Mouse (Mus musculus): Measurements from ENCODE around the gene Glyr1. TPM values are rescaled to one million over a fixed set of nuclear protein-coding genes. Genes with fewer than 3 reads are reported as not detected.

The Glyr1 gene
- 120 and 123 TPM in 2 replicates for polyA plus RNA-seq (2014; fragmentation: Nextera tagmentation; extraction: Ambion mirVana)

GRCm38 (mm10) chr16:5049774-5050234 lies at the start of gene Glyr1, which contains the start of gene Ubn1:
Gene Glyr1 (minus strand): TSS chr16:5049863.
Gene Ubn1 (plus strand): TSS chr16:5050057.
- no peaks in the 10 kb centered on the region for H3K27me3 ChIP-seq (replicated peaks; ENCODE audit: control insufficient read depth, insufficient read depth, low read length)
- DNase-seq (ENCODE audit: low spot score) (peak; percentile 100), ATAC-seq (peak; percentile 100)
- no peaks in the 10 kb centered on the region for H3K9me3 ChIP-seq (replicated peaks; ENCODE audit: control insufficient read depth, low read length)
- H3K36me3 ChIP-seq (ENCODE audit: control insufficient read depth, insufficient read depth, low read length): peaks cover 39% of the 10 kb centered on the region
- H3K4me3 ChIP-seq (ENCODE audit: low read depth, low read length): peak within 1 kb of the TSS; percentile 96
- under 1% methylated on average over 56 of the region's 56 CpGs for WGBS
- H3K4me1 ChIP-seq (ENCODE audit: control insufficient read depth, insufficient read depth, low read length): peaks cover 19% of the 10 kb centered on the region
- H3K4me2 ChIP-seq (ENCODE audit: low read length): peak within 1 kb of the TSS; percentile 97
- peak within 1 kb of the TSS; percentile 94 for H3K27ac ChIP-seq (ENCODE audit: low read depth, low read length)
- peak within 1 kb of the TSS; percentile 94 for H3K9ac ChIP-seq (ENCODE audit: low read length)

- ATAC-seq: no peak
- Histone ChIP-seq H3K9ac (ENCODE audit: low read length) (no peak overlapping the region), H3K4me2 (ENCODE audit: low read length) (no peak overlapping the region), H3K9me3 (replicated peaks; ENCODE audit: control insufficient read depth, low read length) (no peaks in the 10 kb centered on the region), H3K27ac (ENCODE audit: low read depth, low read length) (no peak overlapping the region), H3K36me3 (ENCODE audit: control insufficient read depth, insufficient read depth, low read length) (no peaks in the 10 kb centered on the region), H3K27me3 (replicated peaks; ENCODE audit: control insufficient read depth, insufficient read depth, low read length) (no peaks in the 10 kb centered on the region), H3K4me1 (ENCODE audit: control insufficient read depth, insufficient read depth, low read length) (no peaks in the 10 kb centered on the region), H3K4me3 (ENCODE audit: low read depth, low read length) (no peak overlapping the region)
- DNase-seq (ENCODE audit: low spot score): no peak
- 79% methylated on average over 8 of the region's 8 CpGs for WGBS
These were observed 46.8 kb upstream of the Glyr1 start for GRCm38 (mm10) chr16:5096504-5096903.

DNA sequence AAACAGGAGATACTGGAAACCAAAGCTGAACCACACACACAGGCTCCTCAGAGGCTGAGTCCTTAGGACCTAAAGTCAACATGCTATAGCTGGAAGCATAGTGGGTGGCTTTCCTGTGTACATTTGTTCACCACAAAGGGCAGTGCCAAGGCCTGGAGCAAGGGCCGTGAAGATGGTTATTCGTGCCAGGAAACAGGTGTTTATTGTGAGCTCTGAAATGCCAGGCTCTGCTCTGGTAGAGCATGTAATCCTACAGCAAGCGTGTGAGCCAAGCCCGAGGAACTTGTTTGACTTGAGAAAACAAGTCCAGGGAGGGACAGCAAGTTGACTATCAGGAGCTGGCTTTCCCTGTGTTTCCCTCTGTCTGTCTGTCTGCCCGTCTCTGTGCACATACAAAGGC lies 43.6 kb upstream of the Glyr1 start:
- Histone ChIP-seq H3K27me3 (replicated peaks; ENCODE audit: control insufficient read depth, insufficient read depth, low read length) (no peaks in the 10 kb centered on the region), H3K4me2 (ENCODE audit: low read length) (no peak overlapping the region), H3K27ac (ENCODE audit: low read depth, low read length) (no peak overlapping the region), H3K4me1 (ENCODE audit: control insufficient read depth, insufficient read depth, low read length) (no peaks in the 10 kb centered on the region), H3K9me3 (replicated peaks; ENCODE audit: control insufficient read depth, low read length) (no peaks in the 10 kb centered on the region), H3K4me3 (ENCODE audit: low read depth, low read length) (no peak overlapping the region), H3K36me3 (ENCODE audit: control insufficient read depth, insufficient read depth, low read length) (peaks cover 5% of the 10 kb centered on the region; the same call in 1 of the 2 replicates), H3K9ac (ENCODE audit: low read length) (no peak overlapping the region)
- DNase-seq (ENCODE audit: low spot score) (no peak), ATAC-seq (no peak)
- WGBS: 94% methylated on average over 5 of the region's 5 CpGs

GRCm38 (mm10) chr16:5089021-5089420 lies 39.4 kb upstream of the Glyr1 start:
- Histone ChIP-seq H3K9ac (ENCODE audit: low read length) (no peak overlapping the region), H3K4me3 (ENCODE audit: low read depth, low read length) (no peak overlapping the region), H3K4me1 (ENCODE audit: control insufficient read depth, insufficient read depth, low read length) (no peaks in the 10 kb centered on the region), H3K27me3 (replicated peaks; ENCODE audit: control insufficient read depth, insufficient read depth, low read length) (no peaks in the 10 kb centered on the region), H3K9me3 (replicated peaks; ENCODE audit: control insufficient read depth, low read length) (no peaks in the 10 kb centered on the region), H3K4me2 (ENCODE audit: low read length) (no peak overlapping the region), H3K36me3 (ENCODE audit: control insufficient read depth, insufficient read depth, low read length) (peaks cover 45% of the 10 kb centered on the region), H3K27ac (ENCODE audit: low read depth, low read length) (no peak overlapping the region)
- no peak for ATAC-seq
- WGBS: 77% methylated on average over 10 of the region's 10 CpGs
- no peak for DNase-seq (ENCODE audit: low spot score)

DNA sequence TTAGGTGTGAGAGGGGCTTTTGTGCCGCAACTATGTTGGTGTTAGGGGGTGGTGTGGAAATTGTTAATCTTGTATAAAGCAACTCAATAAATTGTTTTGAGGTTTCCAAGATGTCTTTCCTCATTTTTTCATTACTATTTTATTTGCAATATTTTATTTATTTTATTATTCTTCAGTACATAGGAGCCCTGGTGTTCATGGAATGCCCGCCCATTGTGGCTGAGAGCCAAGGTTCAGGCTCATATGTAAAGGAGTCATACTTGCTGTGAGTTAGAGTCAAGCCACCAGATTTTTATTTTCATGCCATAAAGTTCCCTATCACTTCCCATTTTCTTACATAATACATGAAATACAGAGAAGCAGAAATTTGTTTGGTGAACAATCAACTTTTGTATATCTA lies 36.5 kb upstream of the Glyr1 start:
- H3K4me1 ChIP-seq (ENCODE audit: control insufficient read depth, insufficient read depth, low read length): no peaks in the 10 kb centered on the region
- WGBS: 96% methylated on average over 2 of the region's 2 CpGs
- peaks cover 74% of the 10 kb centered on the region for H3K36me3 ChIP-seq (ENCODE audit: control insufficient read depth, insufficient read depth, low read length)

DNA sequence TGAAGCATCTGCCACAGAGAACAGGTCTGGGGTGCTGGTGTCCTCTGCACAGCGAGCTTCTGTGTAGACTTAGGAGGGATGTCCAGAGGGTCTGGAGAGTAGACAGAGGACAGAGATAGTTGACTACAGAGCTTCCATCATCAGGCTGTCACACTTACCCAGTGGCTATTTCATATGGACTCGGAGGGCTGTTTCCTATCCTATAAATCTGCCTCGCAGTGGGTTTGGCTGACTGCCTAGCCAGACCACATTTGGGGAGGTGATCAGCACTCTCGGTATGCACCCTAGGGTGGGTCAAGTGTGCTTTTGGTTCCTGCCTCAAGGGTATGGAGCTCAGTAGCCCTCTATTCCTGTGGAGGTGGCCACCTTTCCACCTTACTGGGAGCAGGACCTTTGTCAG lies 35.5 kb upstream of the Glyr1 start:
- Histone ChIP-seq H3K36me3 (ENCODE audit: control insufficient read depth, insufficient read depth, low read length) (peaks cover 77% of the 10 kb centered on the region), H3K27ac (ENCODE audit: low read depth, low read length) (no peak overlapping the region), H3K4me3 (ENCODE audit: low read depth, low read length) (no peak overlapping the region), H3K9ac (ENCODE audit: low read length) (no peak overlapping the region), H3K4me1 (ENCODE audit: control insufficient read depth, insufficient read depth, low read length) (no peaks in the 10 kb centered on the region), H3K9me3 (replicated peaks; ENCODE audit: control insufficient read depth, low read length) (no peaks in the 10 kb centered on the region), H3K4me2 (ENCODE audit: low read length) (no peak overlapping the region), H3K27me3 (replicated peaks; ENCODE audit: control insufficient read depth, insufficient read depth, low read length) (no peaks in the 10 kb centered on the region)
- no peak for DNase-seq (ENCODE audit: low spot score)
- 97% methylated on average over 4 of the region's 4 CpGs for WGBS
- ATAC-seq: no peak

More for the DNA sequence above, 36.5 kb upstream of the Glyr1 start:
- Histone ChIP-seq H3K9ac (ENCODE audit: low read length) (no peak overlapping the region), H3K4me3 (ENCODE audit: low read depth, low read length) (no peak overlapping the region), H3K9me3 (replicated peaks; ENCODE audit: control insufficient read depth, low read length) (no peaks in the 10 kb centered on the region), H3K27me3 (replicated peaks; ENCODE audit: control insufficient read depth, insufficient read depth, low read length) (no peaks in the 10 kb centered on the region), H3K4me2 (ENCODE audit: low read length) (no peak overlapping the region), H3K27ac (ENCODE audit: low read depth, low read length) (no peak overlapping the region)
- DNase-seq (ENCODE audit: low spot score) (no peak), ATAC-seq (no peak)

DNA sequence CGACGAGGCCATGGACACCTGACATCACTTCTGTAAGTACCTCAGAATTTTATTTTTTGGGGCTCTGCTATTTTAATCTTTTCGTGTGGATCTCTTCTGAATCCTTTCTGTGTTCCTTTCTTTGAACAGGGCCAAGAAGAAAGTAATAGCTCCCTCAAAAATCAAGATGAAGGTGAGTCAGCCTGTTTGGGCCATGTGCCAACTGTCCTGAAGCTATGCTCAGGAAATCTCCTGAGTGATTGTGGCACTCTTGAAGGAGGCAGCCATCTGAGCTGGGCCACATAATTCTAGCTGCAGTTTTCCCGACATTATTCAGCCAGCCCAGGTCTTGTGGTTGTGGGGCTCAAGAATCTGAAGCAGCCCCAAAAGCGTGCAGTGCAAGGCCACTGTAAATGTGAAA lies 24.7 kb upstream of the Glyr1 start:
- H3K9ac ChIP-seq (ENCODE audit: low read length): no peak overlapping the region
- H3K4me2 ChIP-seq (ENCODE audit: low read length): no peak overlapping the region
- no peaks in the 10 kb centered on the region for H3K27me3 ChIP-seq (replicated peaks; ENCODE audit: control insufficient read depth, insufficient read depth, low read length)
- WGBS: 91% methylated on average over 5 of the region's 5 CpGs
- H3K4me3 ChIP-seq (ENCODE audit: low read depth, low read length): no peak overlapping the region
- ATAC-seq: no peak
- peaks cover 94% of the 10 kb centered on the region for H3K36me3 ChIP-seq (ENCODE audit: control insufficient read depth, insufficient read depth, low read length)
- H3K4me1 ChIP-seq (ENCODE audit: control insufficient read depth, insufficient read depth, low read length): no peaks in the 10 kb centered on the region
- no peak overlapping the region for H3K27ac ChIP-seq (ENCODE audit: low read depth, low read length)
- no peaks in the 10 kb centered on the region for H3K9me3 ChIP-seq (replicated peaks; ENCODE audit: control insufficient read depth, low read length)
- DNase-seq (ENCODE audit: low spot score): no peak

- no peak overlapping the region for H3K4me2 ChIP-seq (ENCODE audit: low read length)
- WGBS: 95% methylated on average over 7 of the region's 7 CpGs
These were observed 22.3 kb upstream of the Glyr1 start for GRCm38 (mm10) chr16:5071974-5072373.

GRCm38 (mm10) chr16:5070321-5070720 lies 20.7 kb upstream of the Glyr1 start:
- Histone ChIP-seq H3K27ac (ENCODE audit: low read depth, low read length) (no peak overlapping the region), H3K4me3 (ENCODE audit: low read depth, low read length) (no peak overlapping the region), H3K9ac (ENCODE audit: low read length) (no peak overlapping the region), H3K36me3 (ENCODE audit: control insufficient read depth, insufficient read depth, low read length) (peaks cover 82% of the 10 kb centered on the region), H3K27me3 (replicated peaks; ENCODE audit: control insufficient read depth, insufficient read depth, low read length) (no peaks in the 10 kb centered on the region), H3K9me3 (replicated peaks; ENCODE audit: control insufficient read depth, low read length) (no peaks in the 10 kb centered on the region), H3K4me2 (ENCODE audit: low read length) (no peak overlapping the region), H3K4me1 (ENCODE audit: control insufficient read depth, insufficient read depth, low read length) (no peaks in the 10 kb centered on the region)
- DNase-seq (ENCODE audit: low spot score): peak; percentile 35
- no peak for ATAC-seq
- WGBS: 88% methylated on average over 3 of the region's 3 CpGs

More at GRCm38 (mm10) chr16:5071974-5072373, 22.3 kb upstream of the Glyr1 start:
- H3K27ac ChIP-seq (ENCODE audit: low read depth, low read length): no peak overlapping the region
- no peaks in the 10 kb centered on the region for H3K4me1 ChIP-seq (ENCODE audit: control insufficient read depth, insufficient read depth, low read length)
- no peak overlapping the region for H3K9ac ChIP-seq (ENCODE audit: low read length)
- no peak overlapping the region for H3K4me3 ChIP-seq (ENCODE audit: low read depth, low read length)
- ATAC-seq (no peak), DNase-seq (ENCODE audit: low spot score) (no peak)
- peaks cover 86% of the 10 kb centered on the region for H3K36me3 ChIP-seq (ENCODE audit: control insufficient read depth, insufficient read depth, low read length)
- H3K27me3 ChIP-seq (replicated peaks; ENCODE audit: control insufficient read depth, insufficient read depth, low read length): no peaks in the 10 kb centered on the region
- H3K9me3 ChIP-seq (replicated peaks; ENCODE audit: control insufficient read depth, low read length): no peaks in the 10 kb centered on the region
